ENCODE assay signal across 23 mouse cellular contexts in genomic region chr6:112725468-112725867, GRCm38 (mm10). TPM values are rescaled to one million over a fixed set of nuclear protein-coding genes. Genes with fewer than 3 reads are reported as not detected.
DNase-seq lines count a peak whose midpoint lies in the region; ATAC-seq and TF ChIP-seq lines count a peak whose summit lies in the region.
"Had no signal": no experiment of that assay in that cellular context is flagged by ENCODE, and none has a peak within 500 bp of the region (broad histone marks: within the 10 kb centered on the region; RNA-seq: fewer than 3 reads in every experiment).

No protein-coding gene starts in this region.

- no peak for TF ChIP-seq POLR2A in bone marrow macrophage, adult 2 months (IDR thresholded peaks at IDR 0.05; ENCODE audit: borderline replicate concordance, low read depth, low read length)

- H3K27ac ChIP-seq in bone marrow macrophage, adult 2 months (ENCODE audit: insufficient read depth, low read depth, low read length), result no peak overlapping the region
- H3K27ac ChIP-seq: embryonic facial prominence, embryonic 10.5 days; embryonic facial prominence, embryonic 12.5 days; forebrain, embryonic 13.5 days; forebrain, embryonic 15.5 days had no signal

- no peak for DNase-seq in frontal cortex, postnatal 10 days (ENCODE audit: low spot score in 2 of 2)
- no peak for DNase-seq in left cerebral cortex, adult 9 months (ENCODE audit: low spot score in 2 of 2)
- no peak for DNase-seq in ovary, postnatal 36 days (ENCODE audit: low spot score)
- DNase-seq: adrenal gland, adult 8-10 months; adrenal gland, postnatal 14 days; adrenal gland, postnatal 36 days; B cell, adult 2 months; cerebellum, adult 11-12 months; cerebellum, adult 2 months; cerebellum, adult 9-10 months; cerebellum, postnatal 10 days; cerebellum, postnatal 25 days had no signal

- H3K4me3 ChIP-seq in bone marrow macrophage, adult 2 months (ENCODE audit: insufficient read depth, low read length), result 0 out of 2 replicates have a peak overlapping the region, but pooled peaks have one; percentile 22
- H3K4me3 ChIP-seq: embryonic facial prominence, embryonic 10.5 days; embryonic facial prominence, embryonic 12.5 days; forebrain, embryonic 13.5 days; forebrain, embryonic 15.5 days had no signal

- ATAC-seq in frontal cortex, adult (ENCODE audit: low TSS enrichment), result peak; percentile 31; the same call in 1 of the 2 replicates
- ATAC-seq in granulocyte monocyte progenitor cell, adult 5-6 weeks (replicated peaks; ENCODE audit: poor library complexity, severe bottlenecking), result peak; percentile 50
- 0 out of 2 replicates have a peak, but pooled peaks have one; percentile 30 for ATAC-seq in megakaryocyte progenitor cell, adult 5-6 weeks (replicated peaks; ENCODE audit: poor library complexity)
- ATAC-seq: activated CD4-positive, CD25-positive, alpha-beta regulatory T cell, adult 4 months; CD4-positive, CD25-positive, alpha-beta regulatory T cell, adult 4 months; forebrain, embryonic 13.5 days; forebrain, embryonic 15.5 days; Patski had no signal

- peaks cover 16% of the 10 kb centered on the region for H3K4me1 ChIP-seq in bone marrow macrophage, adult 2 months (ENCODE audit: control insufficient read depth, insufficient read depth, low read length)

- no peak for TF ChIP-seq CTCF in bone marrow macrophage, adult 2 months (IDR thresholded peaks at IDR 0.05; ENCODE audit: low read depth, low read length)

RNA-seq across cellular contexts. Expression of gene Rad18, which starts 29.0 kb away (rescaled TPM):
- polyA plus RNA-seq in bone marrow macrophage, adult 2 months (2012; ENCODE audit: insufficient read depth, insufficient read length, missing spikeins), result 9.5 and 14.8 TPM in 2 replicates
- total RNA-seq in granulocyte monocyte progenitor cell, adult 5-6 weeks (2014; fragmentation: Nextera tagmentation), result 41.5 and 45.1 TPM in 2 replicates
- total RNA-seq in granulocyte monocyte progenitor cell, adult 5-6 weeks (2017), result 59.5 and 64.1 TPM in 2 replicates
- total RNA-seq in megakaryocyte progenitor cell, adult 5-6 weeks (2015), result 64.7 and 74.0 TPM in 2 replicates
- 45.2 and 46.6 TPM in 2 replicates for total RNA-seq in megakaryocyte progenitor cell, adult 5-6 weeks (2017)
